ENCODE assay signal across 8 mouse cellular contexts in genomic region chr5:103209486-103209885, GRCm38 (mm10). TPM values are rescaled to one million over a fixed set of nuclear protein-coding genes. Genes with fewer than 3 reads are reported as not detected.
A peak's percentile ranks its signal among the peaks of the same experiment; 100 is the strongest.
DNase-seq lines count a peak whose midpoint lies in the region; ATAC-seq and TF ChIP-seq lines count a peak whose summit lies in the region.
"Had no signal": no experiment of that assay in that cellular context is flagged by ENCODE, and none has a peak within 500 bp of the region (broad histone marks: within the 10 kb centered on the region; RNA-seq: fewer than 3 reads in every experiment).

No protein-coding gene starts in this region.

- peaks cover 8% of the 10 kb centered on the region for H3K4me1 ChIP-seq in cortical plate, adult 2 months (ENCODE audit: control insufficient read depth, insufficient read depth, low read length)
- peaks cover 21% of the 10 kb centered on the region for H3K4me1 ChIP-seq in hindbrain, embryonic 15.5 days (replicated peaks)
- H3K4me1 ChIP-seq in olfactory bulb, adult 2 months (ENCODE audit: control insufficient read depth, insufficient read depth, low read length), result peaks cover 17% of the 10 kb centered on the region

- 0 out of 2 replicates have a peak, but pooled peaks cover 2% of the 10 kb centered on the region for H3K36me3 ChIP-seq in hindbrain, embryonic 15.5 days

- peak; percentile 50 for DNase-seq in right cerebral cortex, postnatal 25 days
- DNase-seq in right cerebral cortex, postnatal 36 days (ENCODE audit: low spot score in 2 of 2), result no peak
- DNase-seq in thymus, postnatal 25 days, result no peak

- peak overlapping the region; percentile 72 for H3K4me2 ChIP-seq in hindbrain, embryonic 15.5 days

- no peaks in the 10 kb centered on the region for H3K9me3 ChIP-seq in hindbrain, embryonic 15.5 days

- no peak for ATAC-seq in hindbrain, embryonic 15.5 days (ENCODE audit: low FRiP score, low read depth)
- no peak for ATAC-seq in activated CD4-positive, CD25-positive, alpha-beta regulatory T cell, adult 4 months

- peak overlapping the region; percentile 91 for H3K4me3 ChIP-seq in cortical plate, adult 2 months (ENCODE audit: insufficient read depth, low read length)
- peak overlapping the region; percentile 60 for H3K4me3 ChIP-seq in hindbrain, embryonic 15.5 days
- peak overlapping the region; percentile 52 for H3K4me3 ChIP-seq in olfactory bulb, adult 2 months (ENCODE audit: insufficient read depth, low read depth, low read length)

- TF ChIP-seq POLR2A in cortical plate, adult 2 months (IDR thresholded peaks at IDR 0.05; ENCODE audit: extremely low read depth, insufficient read depth, low read length), result 0 out of 2 replicates have a peak, but pooled peaks have one; percentile 6
- no peak for TF ChIP-seq POLR2A in olfactory bulb, adult 2 months (IDR thresholded peaks at IDR 0.05; ENCODE audit: insufficient read depth, low read depth, low read length)

- no peaks in the 10 kb centered on the region for H3K27me3 ChIP-seq in hindbrain, embryonic 15.5 days

- peak overlapping the region; percentile 68 for H3K27ac ChIP-seq in cortical plate, adult 2 months (ENCODE audit: insufficient read depth, low read length)
- peak overlapping the region; percentile 94 for H3K27ac ChIP-seq in hindbrain, embryonic 15.5 days (replicated peaks)
- peak overlapping the region; percentile 29 for H3K27ac ChIP-seq in olfactory bulb, adult 2 months (ENCODE audit: insufficient read depth, low read depth, low read length)

- 10% methylated on average over 6 of the region's 6 CpGs for WGBS in hindbrain, embryonic 15.5 days
- WGBS in olfactory bulb, adult 2 months, result 39% methylated on average over 6 of the region's 6 CpGs

- H3K9ac ChIP-seq in hindbrain, embryonic 15.5 days, result peak overlapping the region; percentile 73

- no peak for TF ChIP-seq CTCF in cortical plate, adult 2 months (IDR thresholded peaks at IDR 0.05; ENCODE audit: extremely low read depth, insufficient read depth, low read length)
- TF ChIP-seq CTCF in olfactory bulb, adult 2 months (IDR thresholded peaks at IDR 0.05; ENCODE audit: insufficient read depth, low read depth, low read length), result no peak

RNA-seq across cellular contexts. Expression of gene Mapk10, which starts 1.6 kb away (rescaled TPM):
- polyA plus RNA-seq in cortical plate, adult 2 months (2012; rRNA removed), result 199 and 210 TPM in 2 replicates
- 85.7 and 86.2 TPM in 2 replicates for polyA plus RNA-seq in hindbrain, embryonic 15.5 days (2015; fragmentation: Nextera tagmentation; extraction: Ambion mirVana)
- polyA plus RNA-seq in olfactory bulb, adult 2 months (2012; ENCODE audit: insufficient read depth, insufficient read length, low replicate concordance, missing spikeins), result not detected in 2 replicates
- polyA plus RNA-seq in activated CD4-positive, CD25-positive, alpha-beta regulatory T cell, adult 4 months (2017; shearing (Covaris generic)), result under 1 TPM in 1 of 2 experiments, not detected in 1; 0.07 TPM
- polyA plus RNA-seq: liver, embryonic 16.5 days had no signal

Comparison
In these comparisons a context has a peak if more than half of its experiments do, and no peak if none do; other contexts are left out.
1. H3K27ac ChIP-seq: peak in every context shown above with its lines; median percentile 94 in hindbrain, embryonic 15.5 days; 68 in cortical plate, adult 2 months; 29 in olfactory bulb, adult 2 months.